Mouse (Mus musculus) midbrain, embryonic 12.5 days (tissue): Measurements from ENCODE around the gene Ppp1r8. TPM values are rescaled to one million over a fixed set of nuclear protein-coding genes. Genes with fewer than 3 reads are reported as not detected.

ENCODE experiments used
- ATAC-seq: fragments of 200-750 bp; cut with Nextera tagmentation; 2 replicates; pipeline ENCODE4 v1.8.0; 2017; ENCODE audit warnings: low read depth, moderate TSS enrichment, moderate library complexity; ENCODE audit not compliant: low FRiP score
- H3K27ac ChIP-seq: fragments of 300-500 bp; sonication (generic); replicated peaks from 2 replicates; pipeline ENCODE4 v1.5.1; 2016; ENCODE audit warnings: mild to moderate bottlenecking
- H3K27me3 ChIP-seq: fragments of 300-500 bp; sonication (generic); 2 replicates; pipeline ENCODE4 v1.6.1; 2016; ENCODE audit warnings: mild to moderate bottlenecking
- H3K36me3 ChIP-seq: fragments of 300-500 bp; sonication (generic); 2 replicates; pipeline ENCODE4 v1.6.1; 2016
- H3K4me1 ChIP-seq: fragments of 300-500 bp; sonication (generic); 2 replicates; pipeline ENCODE4 v1.6.1; 2016
- H3K4me2 ChIP-seq: fragments of 300-500 bp; sonication (generic); replicated peaks from 2 replicates; pipeline ENCODE4 v1.6.1; 2016; ENCODE audit warnings: mild to moderate bottlenecking, moderate library complexity
- H3K4me3 ChIP-seq: fragments of 300-500 bp; sonication (generic); 2 replicates; pipeline ENCODE4 v1.5.1; 2016; ENCODE audit warnings: mild to moderate bottlenecking
- H3K9ac ChIP-seq: fragments of 300-500 bp; sonication (generic); replicated peaks from 2 replicates; pipeline ENCODE4 v1.6.1; 2016; ENCODE audit warnings: mild to moderate bottlenecking, moderate library complexity
- H3K9me3 ChIP-seq: fragments of 300-500 bp; sonication (generic); 2 replicates; pipeline ENCODE4 v1.6.1; 2016; ENCODE audit warnings: mild to moderate bottlenecking
- WGBS: fragments of 180-500 bp; shearing (Covaris S2); methylation state at CpG from one replicate; pipeline ENCODE4 v1.1.7; 2016; 5-methylcytosine and 5-hydroxymethylcytosine counted together
- polyA plus RNA-seq: library from polyadenylated mRNA; unstranded; fragments of >200 nt; fragmentation: Nextera tagmentation; extraction: Ambion mirVana; gene quantifications from 2 replicates; pipeline ENCODE4 v1.2.1, GENCODE M21; 2016

Ppp1r8 gene
- polyA plus RNA-seq: 59.8 and 67.1 TPM in 2 replicates

DNA sequence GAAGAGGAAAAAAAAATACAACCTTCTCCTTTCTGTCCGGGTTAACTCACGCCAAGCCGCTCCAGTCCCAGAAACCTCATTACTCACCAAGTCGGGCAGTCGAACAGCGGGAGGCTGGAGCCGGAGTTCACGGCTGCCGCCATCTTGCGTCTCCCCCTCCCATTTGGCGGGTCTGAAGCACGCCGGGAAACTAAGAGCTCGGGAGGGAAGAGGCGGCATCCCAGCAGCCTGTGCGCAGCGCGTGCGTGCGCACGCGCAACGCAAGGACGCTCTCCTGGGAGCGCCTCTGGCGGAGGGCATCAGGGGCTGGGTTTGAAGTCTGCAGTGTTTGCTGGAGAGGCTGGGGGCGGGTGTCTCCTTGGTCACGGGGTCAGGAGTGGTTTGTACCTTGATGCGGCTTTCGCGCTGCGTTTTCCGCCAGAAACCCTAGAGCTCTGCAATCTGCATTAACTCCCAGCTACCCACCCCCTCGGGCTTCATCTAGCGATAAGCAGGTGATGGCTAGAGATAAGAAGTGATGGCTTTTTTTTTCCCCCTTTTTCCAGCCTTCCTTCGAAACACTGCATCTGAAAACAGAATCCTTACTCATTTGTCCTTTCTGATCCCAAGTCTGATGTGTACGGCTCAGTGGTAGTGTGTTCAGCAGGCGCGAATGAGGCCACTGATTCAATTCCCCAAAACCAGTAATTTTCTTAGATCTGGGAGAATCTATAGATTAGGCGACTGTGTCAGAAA lies at the start of gene Ppp1r8:
TSS of gene Ppp1r8 (minus strand) at position 200 of the 735 bp plus-strand sequence.
- H3K9me3 ChIP-seq: no peaks in the 10 kb centered on the region
- ATAC-seq: peak; percentile 98
- under 1% methylated on average over 40 of the region's 40 CpGs for WGBS
- H3K4me2 ChIP-seq: peak within 1 kb of the TSS; percentile 74
- H3K4me3 ChIP-seq: peak within 1 kb of the TSS; percentile 93
- peak within 1 kb of the TSS; percentile 98 for H3K9ac ChIP-seq
- peaks cover 17% of the 10 kb centered on the region for H3K4me1 ChIP-seq
- H3K27me3 ChIP-seq: no peaks in the 10 kb centered on the region
- peak within 1 kb of the TSS; percentile 88 for H3K27ac ChIP-seq
- H3K36me3 ChIP-seq: peaks cover 24% of the 10 kb centered on the region

DNA sequence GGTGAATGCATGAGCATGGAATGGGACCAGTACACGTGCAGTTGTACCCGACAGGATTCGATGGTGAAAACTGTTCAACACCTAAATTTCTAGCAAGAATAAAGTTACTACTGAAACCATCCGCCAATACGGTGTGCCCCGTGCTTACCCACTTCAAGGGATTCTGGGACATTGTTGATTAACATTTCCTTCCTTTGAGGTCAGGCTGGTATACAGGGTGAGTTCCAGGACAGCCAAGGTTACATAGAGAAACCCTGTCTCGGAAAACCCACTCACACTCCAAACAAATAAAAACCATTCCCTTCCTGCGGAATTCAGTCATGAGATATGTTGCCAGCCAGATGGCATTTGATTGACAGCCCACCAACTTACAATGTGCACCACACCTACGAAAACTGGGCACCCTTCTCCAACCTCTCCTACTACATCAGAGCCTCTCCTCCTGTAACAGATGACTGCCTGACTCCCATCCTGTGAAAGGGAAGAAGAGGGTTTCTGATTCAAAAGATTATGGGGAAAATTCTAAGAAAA lies 41.9 kb upstream of the Ppp1r8 start:
- no peaks in the 10 kb centered on the region for H3K9me3 ChIP-seq
- peaks cover 19% of the 10 kb centered on the region for H3K4me1 ChIP-seq
- no peaks in the 10 kb centered on the region for H3K27me3 ChIP-seq
- H3K4me2 ChIP-seq: peak overlapping the region; percentile 85
- WGBS: 19% methylated on average over 9 of the region's 9 CpGs
- H3K36me3 ChIP-seq: peaks cover 5% of the 10 kb centered on the region; the same call in 1 of the 2 replicates
- 0 out of 2 replicates have a peak, but pooled peaks have one; percentile 16 for ATAC-seq
- peak overlapping the region; percentile 81 for H3K27ac ChIP-seq
- peak overlapping the region; percentile 89 for H3K4me3 ChIP-seq
- H3K9ac ChIP-seq: peak overlapping the region; percentile 85

DNA sequence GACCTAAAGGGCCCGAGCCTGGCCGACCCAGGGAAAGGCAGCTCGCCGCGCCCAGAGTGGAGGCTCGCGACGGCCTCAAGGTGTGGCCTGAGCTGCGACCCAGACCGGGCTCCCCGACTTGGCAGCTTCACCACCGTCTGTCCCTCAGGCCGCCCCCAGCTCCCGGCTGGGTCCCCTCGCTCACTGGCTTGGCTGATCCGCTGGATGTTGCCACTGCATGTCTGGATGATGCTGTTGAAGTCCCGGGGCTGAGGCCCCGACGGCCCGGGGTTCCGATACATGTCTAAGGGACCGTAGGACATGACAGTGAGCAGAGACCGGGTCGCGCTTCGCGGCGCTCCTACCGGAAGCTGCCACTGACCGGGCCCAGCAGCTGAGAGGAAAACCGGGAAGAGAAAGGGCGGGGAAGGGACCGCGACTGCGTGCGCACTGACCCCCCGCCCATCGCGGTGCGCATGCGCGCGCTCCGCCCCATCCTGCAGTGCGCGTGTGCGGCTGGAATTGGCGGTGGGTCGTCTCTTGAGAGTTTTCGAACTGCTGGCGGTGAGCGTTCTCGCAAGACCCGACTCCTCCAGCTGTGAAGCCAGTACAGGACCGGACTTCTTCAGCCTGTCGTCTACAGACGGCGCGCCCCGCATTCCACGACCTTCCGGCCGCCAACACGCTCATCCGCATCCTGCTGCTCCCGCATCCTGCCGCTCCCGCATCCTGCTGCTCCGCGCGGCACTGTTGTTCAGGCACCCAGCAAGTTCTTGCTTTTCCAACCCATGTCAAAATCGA lies 41.3 kb upstream of the Ppp1r8 start, which contains the start of gene Stx12:
TSS of gene Stx12 (minus strand) at position 446 of the 780 bp plus-strand sequence.
- Histone ChIP-seq H3K9me3 (no peaks in the 10 kb centered on the region), H3K9ac (peak within 1 kb of the TSS; percentile 85), H3K4me2 (peak within 1 kb of the TSS; percentile 85), H3K36me3 (peaks cover 5% of the 10 kb centered on the region; the same call in 1 of the 2 replicates), H3K27ac (peak within 1 kb of the TSS; percentile 81), H3K27me3 (no peaks in the 10 kb centered on the region), H3K4me1 (peaks cover 19% of the 10 kb centered on the region), H3K4me3 (peak within 1 kb of the TSS; percentile 89)
- peak; percentile 96 for ATAC-seq
- WGBS: under 1% methylated on average over 72 of the region's 72 CpGs

DNA sequence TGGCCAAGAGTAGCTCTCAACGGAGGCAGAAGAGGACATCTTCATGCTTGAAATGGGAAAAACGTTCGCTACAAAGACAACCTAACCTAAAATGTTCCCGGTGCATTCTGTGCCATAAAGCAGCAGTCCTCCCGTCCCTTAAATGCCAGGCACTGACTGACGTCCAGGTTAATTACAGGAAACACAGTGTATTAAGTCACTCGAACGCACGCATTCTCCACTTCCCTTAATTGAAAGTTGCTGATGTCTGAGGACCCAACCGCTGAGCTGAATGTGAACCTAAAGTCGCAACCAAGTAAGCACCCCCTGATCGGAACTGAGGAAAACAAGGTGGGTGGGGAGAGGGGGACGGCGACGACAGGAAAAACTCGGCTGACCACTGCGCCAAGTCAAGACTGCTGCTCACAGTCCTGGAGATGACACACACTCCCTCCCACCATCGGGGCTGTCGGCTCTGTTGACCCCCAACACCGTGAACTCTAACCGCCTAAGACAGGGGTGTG lies 40.6 kb upstream of the Ppp1r8 start:
- no peaks in the 10 kb centered on the region for H3K27me3 ChIP-seq
- H3K9me3 ChIP-seq: no peaks in the 10 kb centered on the region
- peak overlapping the region; percentile 81 for H3K27ac ChIP-seq
- H3K4me3 ChIP-seq: peak overlapping the region; percentile 89
- peaks cover 19% of the 10 kb centered on the region for H3K4me1 ChIP-seq
- no peak for ATAC-seq
- H3K4me2 ChIP-seq: peak overlapping the region; percentile 85
- peaks cover 5% of the 10 kb centered on the region; the same call in 1 of the 2 replicates for H3K36me3 ChIP-seq
- 6% methylated on average over 21 of the region's 21 CpGs for WGBS
- H3K9ac ChIP-seq: peak overlapping the region; percentile 85

DNA sequence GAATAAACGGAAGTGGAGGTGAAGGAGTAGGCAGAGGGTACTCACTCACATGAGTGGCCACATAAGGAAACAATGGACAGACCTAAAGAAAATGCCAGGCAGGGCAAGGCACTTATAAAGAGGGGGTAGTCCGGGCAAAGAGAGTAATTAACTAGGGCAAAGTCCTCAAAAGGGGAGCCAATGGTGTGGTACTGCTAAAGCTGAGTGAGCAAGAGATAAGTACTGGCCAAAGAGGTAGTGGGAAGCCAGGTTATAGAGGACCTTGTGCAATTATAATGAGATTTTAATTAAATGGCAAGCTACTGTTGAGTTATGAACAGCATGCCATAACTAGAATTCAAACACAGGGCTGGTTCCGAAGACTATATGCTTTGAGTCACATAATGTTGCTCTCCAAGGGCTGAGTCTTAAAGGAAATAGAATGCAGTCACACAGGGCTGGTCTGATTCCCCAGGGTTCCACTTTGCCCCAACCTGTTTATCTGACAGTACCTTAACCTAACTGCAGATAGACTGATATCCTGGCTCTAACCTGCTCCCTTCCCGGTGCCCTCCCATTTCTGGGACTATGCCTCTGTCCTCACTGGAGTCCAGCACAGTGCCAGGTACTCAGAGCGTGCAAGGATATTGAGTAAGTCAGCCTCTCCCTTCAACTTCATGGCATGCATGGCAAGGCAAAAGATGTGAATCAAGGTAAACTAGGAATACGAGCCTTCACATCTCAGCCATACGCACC lies 31.6 kb upstream of the Ppp1r8 start:
- H3K36me3 ChIP-seq: peaks cover 29% of the 10 kb centered on the region
- no peak overlapping the region for H3K4me3 ChIP-seq
- ATAC-seq: no peak
- no peaks in the 10 kb centered on the region for H3K4me1 ChIP-seq
- no peak overlapping the region for H3K27ac ChIP-seq
- no peak overlapping the region for H3K4me2 ChIP-seq
- H3K9me3 ChIP-seq: no peaks in the 10 kb centered on the region
- WGBS: 96% methylated on average over 7 of the region's 7 CpGs
- H3K9ac ChIP-seq: no peak overlapping the region
- no peaks in the 10 kb centered on the region for H3K27me3 ChIP-seq

DNA sequence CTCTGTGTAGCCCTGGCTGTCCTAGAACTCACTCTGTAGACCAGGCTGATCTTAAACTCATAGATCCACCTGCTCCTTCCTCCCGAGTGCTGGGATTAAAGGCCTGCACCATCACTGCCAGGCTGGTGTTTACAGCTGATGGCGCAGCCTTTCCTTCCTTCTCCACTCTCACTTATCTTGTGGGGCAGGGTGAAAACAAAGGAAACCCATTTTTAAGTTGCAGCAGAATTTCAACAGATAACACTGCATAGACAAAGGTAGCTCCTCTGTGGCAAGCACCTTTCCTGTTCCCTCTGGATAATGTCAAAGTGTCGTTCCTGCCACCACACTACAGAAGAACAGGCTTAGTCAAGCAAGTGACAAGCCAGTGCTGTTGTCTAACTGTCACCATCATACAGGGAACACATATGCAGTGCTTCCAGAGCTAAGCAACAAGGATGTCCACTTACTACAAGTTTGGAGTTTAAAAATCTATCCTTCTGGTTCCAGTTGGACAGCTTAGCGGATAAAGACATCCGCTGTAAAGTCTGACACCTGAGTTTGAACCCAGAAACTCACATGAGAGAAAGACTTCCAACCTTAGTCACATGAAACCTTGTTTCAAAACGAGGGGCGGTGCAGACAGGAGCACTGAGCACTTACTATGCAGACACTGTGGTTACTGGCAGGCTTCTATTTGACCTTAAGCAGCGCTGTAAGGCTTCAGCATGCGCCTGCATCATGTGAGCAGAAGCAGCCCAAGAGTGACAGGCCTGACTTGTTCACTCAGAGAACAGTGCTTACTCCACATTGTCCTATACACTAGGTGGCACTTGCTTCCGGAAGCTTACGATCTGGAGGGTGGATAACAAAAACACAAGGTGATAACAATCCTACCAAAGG lies 30.8 kb upstream of the Ppp1r8 start:
- H3K4me1 ChIP-seq: no peaks in the 10 kb centered on the region
- no peak overlapping the region for H3K4me3 ChIP-seq
- H3K9me3 ChIP-seq: no peaks in the 10 kb centered on the region
- no peak overlapping the region for H3K4me2 ChIP-seq
- peaks cover 37% of the 10 kb centered on the region for H3K36me3 ChIP-seq
- no peak overlapping the region for H3K27ac ChIP-seq
- ATAC-seq: no peak
- no peak overlapping the region for H3K9ac ChIP-seq
- no peaks in the 10 kb centered on the region for H3K27me3 ChIP-seq
- WGBS: 92% methylated on average over 11 of the region's 11 CpGs

DNA sequence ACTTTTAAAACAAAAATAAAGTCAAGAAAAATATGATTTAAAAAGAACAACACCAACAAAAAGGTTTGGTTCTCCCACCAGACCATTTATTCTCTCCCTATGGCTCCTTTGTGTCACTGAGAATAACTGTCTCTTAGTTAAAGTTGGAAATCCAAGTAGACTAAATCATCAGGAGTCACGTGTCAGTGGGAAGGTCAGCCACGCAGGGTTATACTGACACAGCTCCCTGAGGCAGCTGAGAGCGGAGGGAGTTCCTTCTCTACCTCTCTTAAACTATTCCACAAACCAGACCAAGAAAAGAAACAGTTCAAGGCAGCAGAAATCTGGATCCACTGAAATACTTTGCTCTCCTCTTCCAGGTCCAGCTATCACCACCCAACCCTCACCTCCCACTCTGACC lies 28.1 kb upstream of the Ppp1r8 start:
- Histone ChIP-seq H3K9ac (no peak overlapping the region), H3K27ac (no peak overlapping the region), H3K4me2 (no peak overlapping the region), H3K9me3 (no peaks in the 10 kb centered on the region), H3K4me1 (no peaks in the 10 kb centered on the region), H3K36me3 (peaks cover 63% of the 10 kb centered on the region), H3K27me3 (no peaks in the 10 kb centered on the region), H3K4me3 (no peak overlapping the region)
- WGBS: 91% methylated on average over 3 of the region's 3 CpGs
- no peak for ATAC-seq

DNA sequence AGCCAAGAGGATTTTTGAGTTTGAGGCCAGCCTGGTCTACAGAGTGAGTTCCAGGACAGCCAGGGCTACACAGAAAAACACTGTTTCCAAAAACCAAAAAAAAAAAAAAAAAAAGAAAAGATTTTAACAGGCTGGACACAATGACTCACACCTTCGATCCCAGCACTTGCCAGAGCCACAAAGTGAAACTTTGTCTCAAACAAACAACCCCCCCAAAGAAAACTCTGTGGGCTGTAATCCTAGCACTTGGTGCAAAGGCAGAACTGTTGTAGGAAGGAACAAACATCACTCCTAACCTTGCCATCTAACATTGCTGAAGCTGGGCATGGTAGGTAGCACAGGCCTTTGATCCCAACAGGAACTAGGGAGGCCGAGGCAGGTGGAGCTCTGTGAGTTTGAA lies 21.9 kb upstream of the Ppp1r8 start:
- Histone ChIP-seq H3K4me3 (no peak overlapping the region), H3K9ac (no peak overlapping the region), H3K27ac (no peak overlapping the region), H3K27me3 (no peaks in the 10 kb centered on the region), H3K4me2 (no peak overlapping the region), H3K4me1 (no peaks in the 10 kb centered on the region), H3K9me3 (no peaks in the 10 kb centered on the region), H3K36me3 (peaks cover 77% of the 10 kb centered on the region)
- no peak for ATAC-seq
- 93% methylated on average over 2 of the region's 2 CpGs for WGBS

DNA sequence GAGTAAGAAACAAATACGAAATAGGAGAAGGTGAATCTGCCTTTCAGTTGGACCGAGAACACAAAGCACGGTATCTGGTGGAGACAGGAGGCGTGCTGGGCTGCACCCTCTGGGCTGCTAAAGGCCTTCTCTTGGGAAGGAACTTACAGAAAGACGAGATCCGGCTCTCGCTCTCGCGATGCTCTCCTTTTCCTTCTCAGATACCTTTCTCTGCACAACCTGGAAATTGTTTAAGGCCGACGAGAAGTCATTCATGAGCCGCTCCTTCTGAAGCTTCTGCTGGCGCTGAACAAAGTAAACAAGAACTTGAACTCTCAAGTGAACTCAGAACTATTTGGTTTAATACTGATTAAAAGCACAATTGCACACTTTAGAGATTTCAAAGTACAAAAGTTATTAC lies 20.0 kb upstream of the Ppp1r8 start:
- Histone ChIP-seq H3K9ac (no peak overlapping the region), H3K27ac (no peak overlapping the region), H3K4me2 (no peak overlapping the region), H3K4me1 (no peaks in the 10 kb centered on the region), H3K4me3 (no peak overlapping the region), H3K27me3 (no peaks in the 10 kb centered on the region), H3K36me3 (peaks cover 75% of the 10 kb centered on the region), H3K9me3 (no peaks in the 10 kb centered on the region)
- no peak for ATAC-seq
- 92% methylated on average over 13 of the region's 13 CpGs for WGBS

DNA sequence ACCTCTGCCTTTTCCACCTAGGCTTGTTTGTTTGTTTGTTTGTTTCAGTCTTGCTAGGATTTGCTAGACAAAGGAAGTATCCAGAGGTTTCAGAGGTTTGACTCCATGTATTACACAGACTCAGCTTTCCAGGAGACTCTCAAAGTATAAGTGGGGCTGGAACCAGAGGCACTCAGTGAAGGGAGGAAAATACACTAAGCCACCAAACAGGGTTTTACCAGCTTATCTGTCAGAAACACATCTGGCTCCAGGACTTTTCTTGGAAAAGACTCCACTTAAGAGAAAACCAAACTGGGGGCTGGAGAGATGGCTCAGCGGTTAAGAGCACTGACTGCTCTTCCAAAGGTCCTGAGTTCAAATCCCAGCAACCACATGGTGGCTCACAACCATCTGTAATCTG lies 17.9 kb upstream of the Ppp1r8 start:
- H3K4me3 ChIP-seq: no peak overlapping the region
- ATAC-seq: no peak
- WGBS: 97% methylated on average over 1 of the region's 1 CpGs
- H3K36me3 ChIP-seq: peaks cover 75% of the 10 kb centered on the region
- H3K27me3 ChIP-seq: no peaks in the 10 kb centered on the region
- no peaks in the 10 kb centered on the region for H3K4me1 ChIP-seq
- no peak overlapping the region for H3K27ac ChIP-seq
- no peak overlapping the region for H3K4me2 ChIP-seq
- no peak overlapping the region for H3K9ac ChIP-seq
- no peaks in the 10 kb centered on the region for H3K9me3 ChIP-seq

DNA sequence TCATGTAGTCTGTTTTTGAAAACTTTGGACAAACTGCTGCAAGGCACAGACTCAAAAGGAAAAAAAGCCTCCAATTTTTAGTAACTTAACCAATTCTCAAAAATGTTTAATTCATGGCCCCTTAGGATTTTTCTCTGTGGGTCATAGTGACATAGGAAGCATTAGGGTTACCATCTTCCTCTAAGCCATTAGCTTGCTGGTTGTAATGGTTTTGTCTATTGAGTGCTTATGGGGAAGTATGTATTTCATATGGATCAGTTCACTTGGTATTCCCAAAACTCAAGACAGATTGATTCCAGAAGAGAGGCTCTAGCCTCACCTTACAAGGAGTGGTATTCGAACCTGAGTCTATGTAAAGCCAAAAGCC lies 719 bp upstream of the Ppp1r8 start:
- no peaks in the 10 kb centered on the region for H3K27me3 ChIP-seq
- H3K36me3 ChIP-seq: peaks cover 19% of the 10 kb centered on the region
- H3K4me1 ChIP-seq: peaks cover 17% of the 10 kb centered on the region
- WGBS: 92% methylated on average over 1 of the region's 1 CpGs
- peak overlapping the region; percentile 74 for H3K4me2 ChIP-seq
- H3K9ac ChIP-seq: peak overlapping the region; percentile 98; the same call in 1 of the 2 replicates
- no peaks in the 10 kb centered on the region for H3K9me3 ChIP-seq
- no peak for ATAC-seq
- peak overlapping the region; percentile 93 for H3K4me3 ChIP-seq
- peak overlapping the region; percentile 88 for H3K27ac ChIP-seq
